In genomic region chr5:38260107-38260682, GRCm38 (mm10) we compare ENCODE assay signal across 8 mouse cellular contexts. TPM values are rescaled to one million over a fixed set of nuclear protein-coding genes. Genes with fewer than 3 reads are reported as not detected.
DNase-seq lines count a peak whose midpoint lies in the region; ATAC-seq lines count a peak whose summit lies in the region.

Gene Tmem128, plus strand, starts transcription at chr5:38260185.

- peak within 1 kb of the TSS; percentile 86 for H3K4me3 ChIP-seq in embryonic facial prominence, embryonic 10.5 days
- peak within 1 kb of the TSS; percentile 84 for H3K4me3 ChIP-seq in limb, embryonic 10.5 days
- peak within 1 kb of the TSS; percentile 86 for H3K4me3 ChIP-seq in midbrain, embryonic 12.5 days

- H3K36me3 ChIP-seq in embryonic facial prominence, embryonic 10.5 days (replicated peaks) = peaks cover 34% of the 10 kb centered on the region
- peaks cover 31% of the 10 kb centered on the region for H3K36me3 ChIP-seq in limb, embryonic 10.5 days
- H3K36me3 ChIP-seq in midbrain, embryonic 12.5 days = peaks cover 30% of the 10 kb centered on the region

- peak; percentile 90 for ATAC-seq in granulocyte monocyte progenitor cell, adult 5-6 weeks (replicated peaks; ENCODE audit: poor library complexity, severe bottlenecking)
- ATAC-seq in midbrain, embryonic 12.5 days (ENCODE audit: low FRiP score, low read depth) = peak; percentile 73

- peak within 1 kb of the TSS; percentile 83 for H3K9ac ChIP-seq in midbrain, embryonic 12.5 days (replicated peaks)

- peak; percentile 35 to 60 for DNase-seq in urinary bladder, adult 18-20 months (ENCODE audit: low spot score in 2 of 2)
- no peak for DNase-seq in urinary bladder, postnatal 10 days (ENCODE audit: low spot score)
- peak; percentile 75 for DNase-seq in embryonic facial prominence, embryonic 10.5 days (ENCODE audit: low spot score)
- DNase-seq in kidney, adult 11 months = peak; percentile 63
- peak; percentile 81 for DNase-seq in limb, embryonic 10.5 days (ENCODE audit: low spot score)
- peak; percentile 63 for DNase-seq in spleen, adult 12 weeks (ENCODE audit: low spot score)

- peak within 1 kb of the TSS; percentile 68 for H3K4me2 ChIP-seq in midbrain, embryonic 12.5 days (replicated peaks)

- WGBS in embryonic facial prominence, embryonic 10.5 days = under 1% methylated on average over 40 of the region's 40 CpGs
- under 1% methylated on average over 40 of the region's 40 CpGs for WGBS in limb, embryonic 10.5 days
- WGBS in midbrain, embryonic 12.5 days = under 1% methylated on average over 40 of the region's 40 CpGs

- no peaks in the 10 kb centered on the region for H3K27me3 ChIP-seq in embryonic facial prominence, embryonic 10.5 days (replicated peaks; ENCODE audit: low read depth, poor library complexity, severe bottlenecking)
- H3K27me3 ChIP-seq in limb, embryonic 10.5 days (ENCODE audit: low read depth, poor library complexity, severe bottlenecking) = no peaks in the 10 kb centered on the region
- peaks cover 4% of the 10 kb centered on the region; the same call in 1 of the 2 replicates for H3K27me3 ChIP-seq in midbrain, embryonic 12.5 days

- H3K4me1 ChIP-seq in embryonic facial prominence, embryonic 10.5 days = peaks cover 36% of the 10 kb centered on the region
- peaks cover 8% of the 10 kb centered on the region for H3K4me1 ChIP-seq in limb, embryonic 10.5 days
- H3K4me1 ChIP-seq in midbrain, embryonic 12.5 days = peaks cover 6% of the 10 kb centered on the region

- H3K9me3 ChIP-seq in embryonic facial prominence, embryonic 10.5 days = no peaks in the 10 kb centered on the region
- no peaks in the 10 kb centered on the region for H3K9me3 ChIP-seq in limb, embryonic 10.5 days (replicated peaks)
- no peaks in the 10 kb centered on the region for H3K9me3 ChIP-seq in midbrain, embryonic 12.5 days

- peak within 1 kb of the TSS; percentile 90 for H3K27ac ChIP-seq in embryonic facial prominence, embryonic 10.5 days (replicated peaks)
- H3K27ac ChIP-seq in limb, embryonic 10.5 days = peak within 1 kb of the TSS; percentile 91
- peak within 1 kb of the TSS; percentile 63 for H3K27ac ChIP-seq in midbrain, embryonic 12.5 days (replicated peaks)

RNA-seq across cellular contexts. Expression of gene Tmem128, which starts in this region (rescaled TPM):
- polyA plus RNA-seq in embryonic facial prominence, embryonic 10.5 days (2016; fragmentation: Nextera tagmentation; extraction: Ambion mirVana) = 71.4 and 75.8 TPM in 2 replicates
- total RNA-seq in granulocyte monocyte progenitor cell, adult 5-6 weeks (2014; fragmentation: Nextera tagmentation) = 38.4 and 40.5 TPM in 2 replicates
- 31.4 and 36.8 TPM in 2 replicates for total RNA-seq in granulocyte monocyte progenitor cell, adult 5-6 weeks (2017)
- 69.3 and 73.2 TPM in 2 replicates for polyA plus RNA-seq in limb, embryonic 10.5 days (2016; fragmentation: Nextera tagmentation; extraction: Ambion mirVana)
- polyA plus RNA-seq in midbrain, embryonic 12.5 days (2016; fragmentation: Nextera tagmentation; extraction: Ambion mirVana) = 88.3 and 100 TPM in 2 replicates
